Mouse (Mus musculus): Measurements from ENCODE around the gene Ube2d1. TPM values are rescaled to one million over a fixed set of nuclear protein-coding genes. Genes with fewer than 3 reads are reported as not detected.
A peak's percentile ranks its signal among the peaks of the same experiment; 100 is the strongest.

The Ube2d1 gene
- polyA plus RNA-seq, 1 experiment from 2014 or later = 55.5 TPM

DNA sequence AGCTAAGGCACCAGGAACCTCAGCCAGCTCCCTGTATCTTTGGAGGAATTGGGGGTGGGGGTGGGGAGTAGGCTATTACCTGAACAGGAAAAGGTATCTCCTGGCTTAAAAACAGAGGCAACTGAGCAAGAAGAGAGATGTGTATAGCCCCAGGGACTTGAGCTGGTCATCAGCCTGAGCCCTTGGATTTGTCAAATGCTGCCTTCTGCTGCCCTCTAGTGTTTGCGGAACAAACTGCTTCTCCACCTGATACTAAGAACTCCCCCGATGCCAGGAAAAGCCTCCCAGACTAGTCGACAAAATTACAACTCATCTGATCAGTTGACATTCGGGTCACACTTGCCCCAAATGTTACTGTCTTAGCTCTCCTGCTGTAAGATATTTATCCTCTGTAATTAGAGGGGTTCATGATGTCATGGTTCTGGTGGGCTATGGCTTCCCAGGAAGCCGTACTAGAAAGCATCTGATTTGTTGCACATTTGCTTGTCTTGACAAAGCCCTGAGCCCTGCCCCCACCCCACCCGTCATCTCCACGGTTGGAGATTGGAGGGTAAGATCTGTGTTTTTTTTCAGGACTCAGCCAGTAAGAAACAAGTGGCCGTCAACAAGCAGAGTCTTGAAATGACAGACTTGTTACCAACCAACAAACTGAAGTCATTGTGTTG is 66.7 kb downstream of the Ube2d1 start:
- no peak overlapping the region for H3K27ac ChIP-seq (ENCODE audit: low read length)
- H3K36me3 ChIP-seq (ENCODE audit: control insufficient read depth, insufficient read depth, low read length) = no peaks in the 10 kb centered on the region
- no peak overlapping the region for H3K4me2 ChIP-seq (ENCODE audit: low read depth, low read length)
- H3K9ac ChIP-seq (ENCODE audit: low read length) = no peak overlapping the region
- no peaks in the 10 kb centered on the region for H3K27me3 ChIP-seq (ENCODE audit: control insufficient read depth, insufficient read depth, low read depth, low read length)
- ATAC-seq (ENCODE audit: low read depth) = peak; percentile 83
- no peaks in the 10 kb centered on the region for H3K4me1 ChIP-seq (replicated peaks; ENCODE audit: control insufficient read depth, insufficient read depth, low read length)
- WGBS = 11% methylated on average over 8 of the region's 8 CpGs
- H3K9me3 ChIP-seq (ENCODE audit: control insufficient read depth, low read length) = no peaks in the 10 kb centered on the region
- no peak overlapping the region for H3K4me3 ChIP-seq (ENCODE audit: low read length)

- ATAC-seq (ENCODE audit: low read depth) = no peak
- 80% methylated on average over 9 of the region's 9 CpGs for WGBS
Observed at GRCm38 (mm10) chr10:71215996-71216395, 69.1 kb downstream of the Ube2d1 start.

More at GRCm38 (mm10) chr10:71215996-71216395, 69.1 kb downstream of the Ube2d1 start:
- Histone ChIP-seq H3K4me3 (ENCODE audit: low read length) (no peak overlapping the region), H3K27ac (ENCODE audit: low read length) (no peak overlapping the region), H3K9me3 (ENCODE audit: control insufficient read depth, low read length) (no peaks in the 10 kb centered on the region), H3K36me3 (ENCODE audit: control insufficient read depth, insufficient read depth, low read length) (no peaks in the 10 kb centered on the region), H3K4me2 (ENCODE audit: low read depth, low read length) (no peak overlapping the region), H3K9ac (ENCODE audit: low read length) (no peak overlapping the region), H3K4me1 (replicated peaks; ENCODE audit: control insufficient read depth, insufficient read depth, low read length) (no peaks in the 10 kb centered on the region), H3K27me3 (ENCODE audit: control insufficient read depth, insufficient read depth, low read depth, low read length) (no peaks in the 10 kb centered on the region)

Other genes starting within 250 kb of the Ube2d1 start
- gene Bicc1, start 125.6 kb downstream of the Ube2d1 start, polyA plus RNA-seq (2015; fragmentation: Nextera tagmentation; extraction: Ambion mirVana) = 18.7 and 19.1 TPM in 2 replicates
- 61.3 and 65.1 TPM in 2 replicates for gene Tfam, start 47.0 kb downstream of the Ube2d1 start, polyA plus RNA-seq (2015; fragmentation: Nextera tagmentation; extraction: Ambion mirVana)
- 82.1 and 88.9 TPM in 2 replicates for gene Cisd1, start 59.7 kb upstream of the Ube2d1 start, polyA plus RNA-seq (2015; fragmentation: Nextera tagmentation; extraction: Ambion mirVana)
- 12.6 and 14.0 TPM in 2 replicates for gene Ipmk, start 62.5 kb upstream of the Ube2d1 start, polyA plus RNA-seq (2015; fragmentation: Nextera tagmentation; extraction: Ambion mirVana)

Measured in lung, embryonic 16.5 days (tissue).